Mouse (Mus musculus) Patski (cell line): ENCODE measurements around the gene Insl6. TPM values are rescaled to one million over a fixed set of nuclear protein-coding genes. Genes with fewer than 3 reads are reported as not detected.

Source experiments
- ATAC-seq: fragments of 100-300 bp; one replicate; pipeline ENCODE4 v1.8.0; 2021
- CTCF ChIA-PET: fragments of 350-600 bp; sonication (Branson Sonifier 250); formaldehyde crosslinking; loops from one replicate; lab custom pipeline; 2022; ENCODE audit warnings: inconsistent platforms; lab: Charles Lee
- POLR2A ChIA-PET: fragments of 350-600 bp; sonication (Branson Sonifier 250); formaldehyde crosslinking; loops from one replicate; lab custom pipeline; 2022; ENCODE audit warnings: antibody characterized with exemption, inconsistent platforms; lab: Charles Lee
- DNase-seq: peaks from one replicate; pipeline ENCODE4 v3.0.0-alpha.2; 2011; ENCODE audit warnings: low read depth, low spot score
- H3K27me3 ChIP-seq: fragments of 371-371 bp; one replicate; pipeline ENCODE4 v1.5.1; 2021
- CTCF ChIP-seq: fragments of 100-300 bp; IDR thresholded peaks from one replicate; pipeline ENCODE4 v1.5.1; 2021
- in situ Hi-C: fragments of 300-500 bp; cut with MboI; formaldehyde crosslinking; loops from 3 replicates; pipeline ENCODE4 v1.11.1; 2018; ENCODE audit warnings: low pct_unique_long_range_greater_than_20kb, mixed read lengths
- polyA plus RNA-seq: library from polyadenylated mRNA; unstranded; gene quantifications from one replicate; pipeline ENCODE4 v1.2.3, GENCODE M21; 2021

The Insl6 gene
- polyA plus RNA-seq, 1 experiment from 2014 or later = 2.7 TPM

DNA sequence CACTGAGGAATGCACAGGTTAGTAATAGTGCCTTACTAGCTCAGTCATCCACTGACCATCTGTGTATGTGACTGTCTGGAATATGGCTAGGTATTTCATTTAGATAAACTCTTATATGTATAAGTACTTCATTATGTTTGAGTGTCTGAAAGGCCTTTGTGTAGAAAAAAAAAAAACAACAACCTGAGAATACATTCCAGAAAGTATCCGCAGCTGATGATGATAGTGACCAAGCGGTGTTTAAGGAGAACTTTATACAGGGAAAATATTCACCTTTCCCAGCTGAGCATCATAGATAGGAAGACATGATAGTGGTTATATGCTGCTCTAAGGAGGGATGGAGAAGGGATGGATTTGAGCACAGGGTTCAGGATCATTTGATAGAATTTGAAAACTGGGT is 42.9 kb upstream of the Insl6 start:
- DNase-seq (no peak), ATAC-seq (no peak)
- ChIA-PET POLR2A (interaction anchor here (0.6 to 1.7 kb wide), 3 partner anchors 8 to 108 kb away, joined by 3 to 4 read pairs (median 3); no protein-coding TSS in a partner anchor), CTCF (interaction anchor here (0.9 to 2.4 kb wide), 4 partner anchors 12 to 195 kb away, joined by 3 to 11 read pairs (median 3); no protein-coding TSS in a partner anchor)
- no peaks in the 10 kb centered on the region for H3K27me3 ChIP-seq
- TF ChIP-seq CTCF = no peak
- in situ Hi-C loops = loop anchor here (5.0 kb wide), 1 partner anchor 134 kb away; no protein-coding TSS in a partner anchor

DNA sequence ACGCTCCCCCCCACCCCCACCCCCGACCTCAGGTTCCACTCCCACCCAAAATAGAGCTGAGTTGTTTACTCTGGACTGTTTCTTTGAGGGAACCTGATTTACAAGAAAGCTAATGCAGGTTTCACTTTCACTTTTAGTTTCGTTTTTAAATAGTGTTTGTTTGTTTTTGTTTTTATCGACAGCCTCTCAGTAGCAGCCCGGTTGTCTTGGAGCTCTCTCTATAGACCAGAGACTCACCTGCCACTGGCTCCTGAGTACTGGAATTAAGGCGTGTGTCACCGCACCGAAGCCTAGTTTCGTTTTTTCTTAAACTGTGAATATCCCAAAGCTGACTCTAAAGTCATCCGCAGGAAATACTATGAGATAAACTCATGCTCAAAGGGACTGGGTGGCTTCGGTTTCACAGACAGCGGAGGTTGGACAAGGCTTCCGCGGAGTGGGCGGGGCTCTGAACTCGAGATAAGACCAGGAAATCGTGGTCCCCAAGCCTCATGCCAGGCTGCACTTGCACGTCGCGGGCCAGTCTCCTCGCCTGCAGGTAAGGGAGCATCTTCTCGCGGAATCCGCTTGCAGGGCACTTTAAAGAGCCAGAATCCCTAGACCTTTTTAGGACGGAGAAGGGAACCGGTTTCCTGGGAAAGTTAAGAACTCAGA is 41.9 kb upstream of the Insl6 start, which contains the start of the genes Plgrkt and Cd274:
TSS of gene Plgrkt (minus strand) at position 422 of the 654 bp plus-strand sequence.
TSS of gene Cd274 (plus strand) at position 487 of the 654 bp plus-strand sequence.
- H3K27me3 ChIP-seq = no peaks in the 10 kb centered on the region
- no peak for TF ChIP-seq CTCF
- peak; percentile 73 for ATAC-seq
- CTCF ChIA-PET = interaction anchor here (0.9 to 2.4 kb wide), 3 partner anchors 11 to 196 kb away, joined by 3 to 11 read pairs (median 3); no protein-coding TSS in a partner anchor
- in situ Hi-C loops = loop anchor here (5.0 kb wide), 1 partner anchor 135 kb away; no protein-coding TSS in a partner anchor
- POLR2A ChIA-PET = interaction anchor here (0.6 to 1.7 kb wide), 3 partner anchors 8 to 373 kb away, joined by 3 to 4 read pairs (median 4); no protein-coding TSS in a partner anchor
- DNase-seq = peak; percentile 44

DNA sequence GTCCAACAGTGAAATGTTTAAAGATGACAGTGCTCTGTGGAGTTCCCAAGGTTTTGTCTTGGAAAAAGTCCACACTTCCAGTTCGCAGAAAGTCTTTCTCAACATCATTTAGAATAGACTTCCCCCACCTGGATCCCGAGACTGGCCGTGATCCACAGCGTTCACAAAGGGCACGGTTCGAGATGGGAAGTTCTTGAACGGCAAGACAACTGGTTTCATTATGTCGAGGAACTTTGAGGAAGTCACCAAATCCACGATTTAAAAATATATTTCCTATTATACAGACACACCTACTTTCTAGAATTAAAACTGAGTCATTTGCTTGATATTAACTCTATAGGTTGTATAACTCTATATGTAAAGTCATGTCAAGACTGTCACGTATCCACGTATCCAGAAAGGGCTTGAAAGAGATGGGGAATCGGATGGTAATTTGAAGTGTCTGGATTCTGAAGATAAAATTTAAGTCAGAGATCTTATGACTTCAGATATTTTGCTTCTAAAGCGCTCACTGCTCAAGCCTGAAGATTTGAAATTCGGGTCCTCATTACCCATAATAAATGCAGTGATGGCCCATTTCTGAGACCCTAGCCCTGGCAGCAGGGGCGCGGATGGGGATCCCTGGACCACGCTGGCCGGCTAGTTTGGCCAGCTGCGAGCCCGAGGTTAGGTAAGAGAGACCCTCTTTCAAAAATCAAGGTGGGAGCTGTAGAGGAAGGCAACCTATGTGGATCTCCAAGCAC is 41.2 kb upstream of the Insl6 start:
- H3K27me3 ChIP-seq = no peaks in the 10 kb centered on the region

DNA sequence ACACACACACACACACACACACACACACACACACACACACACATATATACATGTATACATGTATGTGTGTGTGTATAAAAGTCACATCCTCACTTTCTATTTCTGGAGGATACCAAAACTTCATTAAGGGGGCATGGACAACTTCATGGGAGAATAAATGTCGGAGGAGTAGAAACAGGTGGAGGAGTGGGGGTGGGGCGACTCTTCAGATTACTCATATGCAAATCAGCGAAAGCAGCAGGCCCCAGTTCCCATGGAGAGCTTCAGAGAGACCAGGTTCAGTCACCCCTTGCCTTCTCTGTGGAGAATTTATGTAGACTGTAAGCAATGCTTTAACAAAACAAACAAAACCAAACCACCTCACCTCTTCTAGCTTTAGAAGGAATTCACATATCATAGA is 39.9 kb upstream of the Insl6 start:
- POLR2A ChIA-PET = no interaction called here
- H3K27me3 ChIP-seq = no peaks in the 10 kb centered on the region
- TF ChIP-seq CTCF = no peak
- in situ Hi-C loops = loop anchor here (5.0 kb wide), 1 partner anchor 137 kb away; no protein-coding TSS in a partner anchor
- DNase-seq (no peak), ATAC-seq (no peak)
- CTCF ChIA-PET = interaction anchor here (1.2 to 1.3 kb wide), 2 partner anchors 20 to 353 kb away, joined by 3 to 4 read pairs; no protein-coding TSS in a partner anchor

More for the DNA sequence above, 41.2 kb upstream of the Insl6 start:
- no peak for DNase-seq
- no peak for ATAC-seq
- CTCF ChIA-PET = interaction anchor here (2.4 kb wide), 1 partner anchor 10 kb away, joined by 11 read pairs; no protein-coding TSS in a partner anchor
- in situ Hi-C loops = loop anchor here (5.0 kb wide), 1 partner anchor 136 kb away; no protein-coding TSS in a partner anchor
- TF ChIP-seq CTCF = no peak
- POLR2A ChIA-PET = interaction anchor here (0.6 to 1.7 kb wide), 2 partner anchors 9 to 122 kb away, joined by 4 read pairs; no protein-coding TSS in a partner anchor

DNA sequence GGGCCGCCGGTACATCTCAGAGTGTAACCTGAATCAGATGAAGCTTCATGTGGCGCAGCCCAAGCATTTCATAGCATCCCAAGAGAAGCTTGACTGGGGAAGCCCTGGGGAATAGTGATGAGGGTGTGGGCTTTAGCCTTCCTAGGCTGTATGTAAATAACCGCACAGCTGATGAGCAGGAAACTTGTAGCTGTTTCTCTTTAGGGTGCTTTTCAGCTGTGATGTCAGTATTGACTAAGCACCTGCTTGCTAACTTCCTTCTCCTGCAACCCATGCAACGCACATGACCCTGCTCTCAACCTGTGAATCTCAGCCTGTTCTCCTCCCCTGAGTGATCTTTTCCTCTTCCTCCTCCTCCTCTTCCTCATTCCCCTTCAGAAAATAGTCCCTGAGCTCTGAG is 38.9 kb upstream of the Insl6 start:
- POLR2A ChIA-PET = no interaction called here
- in situ Hi-C loops = no loop called here
- DNase-seq = no peak
- CTCF ChIA-PET = interaction anchor here (1.0 to 1.3 kb wide), 3 partner anchors 19 to 352 kb away, joined by 3 to 4 read pairs (median 3); no protein-coding TSS in a partner anchor
- TF ChIP-seq CTCF = no peak
- no peaks in the 10 kb centered on the region for H3K27me3 ChIP-seq
- ATAC-seq = no peak

DNA sequence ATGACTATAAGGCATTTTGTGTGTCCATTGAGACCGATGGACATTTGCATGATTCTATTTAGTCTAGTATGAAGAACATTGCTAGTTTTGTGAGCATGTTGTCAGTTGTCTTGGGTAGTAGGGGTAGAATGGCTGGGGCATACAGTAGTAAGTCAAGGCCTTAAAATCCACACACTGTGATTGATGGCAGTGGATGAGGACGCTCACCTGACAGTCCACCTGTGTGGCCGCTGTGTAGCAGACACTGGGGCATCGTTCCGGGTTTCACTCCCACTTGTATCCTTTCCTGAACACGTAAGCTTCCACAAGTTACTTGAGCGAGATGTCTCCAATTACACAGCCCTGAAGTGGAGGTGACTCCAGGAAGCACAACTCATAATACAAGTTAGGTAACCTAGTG is 38.4 kb upstream of the Insl6 start:
- DNase-seq = no peak
- in situ Hi-C loops = no loop called here
- no peak for TF ChIP-seq CTCF
- ATAC-seq = no peak
- ChIA-PET CTCF (interaction anchor here (1.0 to 2.3 kb wide), 2 partner anchors 138 kb away, joined by 3 to 7 read pairs; no protein-coding TSS in a partner anchor), POLR2A (no interaction called here)
- no peaks in the 10 kb centered on the region for H3K27me3 ChIP-seq

DNA sequence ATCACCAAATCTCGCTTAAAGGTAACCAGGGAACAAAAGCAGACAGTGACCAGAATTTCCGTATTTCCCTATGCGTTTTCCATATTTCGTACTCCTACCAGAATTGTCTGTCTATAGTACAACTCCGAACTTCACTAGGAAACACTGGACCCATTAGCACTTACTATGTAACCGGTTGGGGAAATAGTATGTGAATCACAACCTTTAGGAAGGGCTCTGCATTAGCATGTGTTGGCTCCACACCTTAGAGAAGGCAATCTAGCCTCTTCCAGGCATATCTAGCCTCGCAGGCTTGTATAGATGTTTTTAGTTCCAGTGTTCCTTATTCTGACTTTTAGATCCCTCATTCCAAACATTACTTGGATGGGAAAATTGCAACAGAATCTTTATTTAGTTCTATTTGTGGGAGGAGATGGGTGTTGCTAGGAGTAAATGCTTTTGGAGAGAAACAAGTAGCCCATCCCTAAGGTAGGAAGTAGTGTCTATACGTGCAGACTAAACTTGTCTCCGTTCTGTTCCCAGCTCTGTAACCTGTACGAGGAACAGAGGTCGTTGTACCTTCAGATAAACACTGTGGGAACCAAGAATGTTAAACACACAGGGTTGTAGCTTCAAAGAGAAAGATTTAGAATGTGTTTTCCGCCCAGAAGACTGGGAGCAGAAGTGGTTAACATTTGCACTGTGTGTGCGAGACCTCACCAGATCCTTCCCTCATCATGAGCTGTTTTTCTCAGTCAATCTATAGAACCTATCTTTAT is 37.2 kb upstream of the Insl6 start:
- in situ Hi-C loops = no loop called here
- no peak for TF ChIP-seq CTCF
- ATAC-seq = no peak
- POLR2A ChIA-PET = no interaction called here
- no peaks in the 10 kb centered on the region for H3K27me3 ChIP-seq
- CTCF ChIA-PET = interaction anchor here (0.7 to 2.3 kb wide), 3 partner anchors 131 to 298 kb away, joined by 3 to 7 read pairs (median 3); no protein-coding TSS in a partner anchor
- no peak for DNase-seq

DNA sequence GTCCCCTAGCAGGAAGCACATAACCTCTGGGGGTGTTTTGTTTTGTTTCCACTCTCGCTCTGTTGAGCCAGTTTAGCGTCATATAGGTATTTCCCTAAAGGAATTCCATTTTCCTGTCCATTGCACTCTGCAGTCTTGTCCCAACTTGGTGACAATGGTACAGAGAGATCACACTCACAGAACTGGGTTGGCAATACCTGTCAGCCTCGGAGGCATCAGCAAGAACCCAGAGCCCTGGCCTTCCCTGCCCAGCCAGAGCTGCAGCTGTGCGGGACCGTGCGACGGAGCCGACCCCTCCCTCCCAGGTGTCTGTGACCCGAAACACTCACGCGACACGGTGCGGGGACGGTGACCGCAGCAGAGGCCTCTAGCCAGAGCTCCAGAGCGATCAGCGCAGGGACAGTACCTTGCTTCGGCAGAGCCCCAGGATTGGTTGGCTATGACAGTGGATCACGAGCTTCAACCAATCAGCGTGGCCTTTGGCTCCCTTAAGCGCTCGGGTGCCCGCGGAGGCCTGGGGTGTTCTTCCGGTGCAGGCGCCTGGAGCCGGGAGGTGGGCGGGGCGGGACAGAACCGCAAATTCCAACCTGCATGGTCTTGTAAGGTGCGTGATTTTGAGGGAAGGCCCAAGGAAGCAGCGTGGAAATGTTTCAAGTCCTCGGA is 36.4 kb upstream of the Insl6 start:
- in situ Hi-C loops = no loop called here
- ChIA-PET CTCF (interaction anchor here (0.7 to 2.3 kb wide), 3 partner anchors 132 to 297 kb away, joined by 3 to 7 read pairs (median 3); no protein-coding TSS in a partner anchor), POLR2A (no interaction called here)
- ATAC-seq = peak; percentile 100
- no peak for TF ChIP-seq CTCF
- H3K27me3 ChIP-seq = no peaks in the 10 kb centered on the region
- peak; percentile 58 for DNase-seq

DNA sequence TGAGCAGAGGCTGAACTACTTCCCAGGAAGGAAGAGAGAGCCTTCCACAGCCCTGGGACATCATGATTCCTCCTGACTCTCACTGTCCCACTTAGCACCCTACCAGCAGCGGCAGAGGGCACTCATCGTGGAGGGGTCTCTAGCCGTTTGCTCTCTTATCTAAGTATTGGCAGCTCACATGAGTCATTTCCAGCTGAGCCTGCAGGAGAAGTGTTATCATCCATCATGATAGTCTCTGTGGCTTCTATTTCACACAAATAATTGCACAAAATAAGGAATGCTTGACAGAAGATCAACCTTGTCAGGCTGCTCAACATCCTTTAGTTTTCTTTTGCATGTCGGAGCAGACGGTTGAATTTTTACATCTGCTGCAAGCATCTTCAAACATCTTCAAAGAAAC is 35.1 kb upstream of the Insl6 start:
- no peaks in the 10 kb centered on the region for H3K27me3 ChIP-seq
- DNase-seq = no peak
- ChIA-PET POLR2A (no interaction called here), CTCF (no interaction called here)
- no peak for TF ChIP-seq CTCF
- in situ Hi-C loops = no loop called here
- no peak for ATAC-seq
